Mouse (Mus musculus) embryonic facial prominence, embryonic 10.5 days (tissue): ENCODE measurements around the gene Ang. TPM values are rescaled to one million over a fixed set of nuclear protein-coding genes. Genes with fewer than 3 reads are reported as not detected.

ENCODE experiments used
- DNase-seq: peaks from one replicate; pipeline ENCODE4 v3.0.0-alpha.2; 2017; ENCODE audit warnings: low spot score
- H3K27ac ChIP-seq: fragments of 300-500 bp; sonication (generic); replicated peaks from 2 replicates; pipeline ENCODE4 v1.5.1; 2016; ENCODE audit warnings: mild to moderate bottlenecking
- H3K27me3 ChIP-seq: fragments of 300-500 bp; sonication (generic); replicated peaks from 2 replicates; pipeline ENCODE4 v1.6.1; 2016; ENCODE audit warnings: low read depth, mild to moderate bottlenecking; ENCODE audit not compliant: poor library complexity, severe bottlenecking
- H3K36me3 ChIP-seq: fragments of 300-500 bp; sonication (generic); replicated peaks from 2 replicates; pipeline ENCODE4 v1.6.1; 2016; ENCODE audit warnings: mild to moderate bottlenecking, moderate library complexity
- H3K4me1 ChIP-seq: fragments of 300-500 bp; sonication (generic); 2 replicates; pipeline ENCODE4 v1.6.1; 2016
- H3K4me3 ChIP-seq: fragments of 300-500 bp; sonication (generic); 2 replicates; pipeline ENCODE4 v1.5.1; 2016; ENCODE audit warnings: mild to moderate bottlenecking, moderate library complexity
- H3K9me3 ChIP-seq: fragments of 300-500 bp; sonication (generic); 2 replicates; pipeline ENCODE4 v1.6.1; 2016; ENCODE audit warnings: mild to moderate bottlenecking
- WGBS: fragments of 180-500 bp; shearing (Covaris S2); methylation state at CpG from one replicate; pipeline ENCODE4 v1.1.7; 2016; 5-methylcytosine and 5-hydroxymethylcytosine counted together
- polyA plus RNA-seq: library from polyadenylated mRNA; unstranded; fragments of >200 nt; fragmentation: Nextera tagmentation; extraction: Ambion mirVana; gene quantifications from 2 replicates; pipeline ENCODE4 v1.2.1, GENCODE M21; 2016

Ang gene
- polyA plus RNA-seq, 1 experiment from 2014 or later: 3.5 TPM

DNA sequence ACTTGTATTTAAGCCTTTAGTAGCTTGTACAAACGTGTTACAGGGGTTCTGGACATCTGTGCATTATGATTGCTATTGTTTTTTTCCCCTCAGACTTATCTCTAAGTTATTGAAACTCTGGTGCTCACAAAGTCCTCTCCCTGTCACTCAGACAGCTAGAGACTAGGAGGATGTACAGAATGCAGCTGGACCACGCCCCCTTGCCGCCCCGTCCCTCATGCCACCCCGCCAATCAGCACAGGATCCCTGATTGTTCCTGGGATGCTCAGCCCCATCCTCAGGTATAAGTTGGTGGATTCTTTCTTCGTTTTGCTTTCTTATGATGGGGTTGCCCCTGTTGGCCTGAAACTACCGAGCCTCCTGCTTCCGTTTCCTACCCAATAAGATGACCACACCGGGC is 22.5 kb downstream of the Ang start:
- no peak overlapping the region for H3K4me3 ChIP-seq
- no peak overlapping the region for H3K27ac ChIP-seq
- H3K27me3 ChIP-seq: no peaks in the 10 kb centered on the region
- peak; percentile 25 for DNase-seq
- no peaks in the 10 kb centered on the region for H3K36me3 ChIP-seq
- no peaks in the 10 kb centered on the region; the same call in 1 of the 2 replicates for H3K9me3 ChIP-seq
- H3K4me1 ChIP-seq: peaks cover 9% of the 10 kb centered on the region; the same call in 1 of the 2 replicates
- 29% methylated on average over 9 of the region's 9 CpGs for WGBS

DNA sequence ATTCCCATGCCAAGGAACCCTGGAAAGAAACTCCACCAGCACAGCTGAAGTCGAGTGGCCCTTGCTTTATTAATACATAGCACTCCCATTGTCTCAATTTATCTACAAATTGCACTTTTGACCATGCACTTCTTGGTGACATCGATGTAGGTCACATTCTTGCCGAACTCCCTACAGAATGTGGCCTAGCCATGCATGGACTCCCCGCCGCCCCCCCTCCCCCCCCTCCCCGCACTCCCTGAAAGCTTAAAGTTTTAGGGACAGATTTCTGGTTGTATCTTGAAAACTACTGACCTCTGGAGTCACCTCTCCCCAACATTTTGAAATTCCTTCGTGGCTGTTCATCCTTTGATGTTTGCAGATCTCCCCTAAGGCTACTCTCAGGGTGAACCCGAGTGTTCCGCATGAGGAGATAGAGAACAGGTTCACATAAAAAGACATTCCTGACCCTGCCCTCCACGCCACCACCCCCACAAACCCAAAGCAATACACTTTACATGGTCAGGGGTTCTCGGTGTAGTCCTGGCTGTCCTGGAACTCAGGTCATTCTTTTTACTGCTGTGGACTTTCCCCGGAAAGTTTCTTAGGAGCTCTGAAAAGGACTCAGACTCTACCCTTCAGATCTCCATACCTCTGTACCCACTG is 23.1 kb downstream of the Ang start, which contains the start of gene Eddm3b:
Gene Eddm3b (plus strand): TSS at position 511 of the 645 bp plus-strand sequence.
- no peak within 1 kb of the TSS for H3K4me3 ChIP-seq
- H3K4me1 ChIP-seq: peaks cover 9% of the 10 kb centered on the region; the same call in 1 of the 2 replicates
- H3K27ac ChIP-seq: no peak within 1 kb of the TSS
- DNase-seq: no peak
- no peaks in the 10 kb centered on the region for H3K27me3 ChIP-seq
- H3K9me3 ChIP-seq: no peaks in the 10 kb centered on the region; the same call in 1 of the 2 replicates
- no peaks in the 10 kb centered on the region for H3K36me3 ChIP-seq
- WGBS: 32% methylated on average over 12 of the region's 12 CpGs

DNA sequence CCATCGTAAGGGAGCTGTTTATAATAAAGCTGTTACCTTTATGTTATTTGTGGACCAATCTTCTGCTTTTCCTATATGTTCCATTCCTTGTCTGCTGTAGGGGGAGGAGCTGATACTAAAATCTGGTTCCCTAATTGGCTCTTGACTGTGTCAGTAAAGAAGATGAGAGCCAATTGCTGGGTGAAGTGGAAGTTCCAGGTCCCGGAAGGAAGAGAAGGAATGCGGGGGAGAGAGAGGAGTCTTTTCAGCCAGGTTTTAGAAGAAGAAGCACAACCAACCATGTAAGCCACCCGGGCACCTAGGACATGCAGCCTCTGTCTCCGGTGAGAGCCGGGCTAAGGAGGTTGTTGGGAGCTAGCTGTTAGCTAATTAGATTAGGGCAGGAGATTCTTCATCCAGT is 34.7 kb downstream of the Ang start:
- Histone ChIP-seq H3K27ac (no peak overlapping the region), H3K4me1 (0 out of 2 replicates have a peak, but pooled peaks cover 4% of the 10 kb centered on the region), H3K27me3 (no peaks in the 10 kb centered on the region), H3K4me3 (no peak overlapping the region), H3K36me3 (no peaks in the 10 kb centered on the region), H3K9me3 (no peaks in the 10 kb centered on the region)
- DNase-seq: no peak
- WGBS: 83% methylated on average over 6 of the region's 6 CpGs

DNA sequence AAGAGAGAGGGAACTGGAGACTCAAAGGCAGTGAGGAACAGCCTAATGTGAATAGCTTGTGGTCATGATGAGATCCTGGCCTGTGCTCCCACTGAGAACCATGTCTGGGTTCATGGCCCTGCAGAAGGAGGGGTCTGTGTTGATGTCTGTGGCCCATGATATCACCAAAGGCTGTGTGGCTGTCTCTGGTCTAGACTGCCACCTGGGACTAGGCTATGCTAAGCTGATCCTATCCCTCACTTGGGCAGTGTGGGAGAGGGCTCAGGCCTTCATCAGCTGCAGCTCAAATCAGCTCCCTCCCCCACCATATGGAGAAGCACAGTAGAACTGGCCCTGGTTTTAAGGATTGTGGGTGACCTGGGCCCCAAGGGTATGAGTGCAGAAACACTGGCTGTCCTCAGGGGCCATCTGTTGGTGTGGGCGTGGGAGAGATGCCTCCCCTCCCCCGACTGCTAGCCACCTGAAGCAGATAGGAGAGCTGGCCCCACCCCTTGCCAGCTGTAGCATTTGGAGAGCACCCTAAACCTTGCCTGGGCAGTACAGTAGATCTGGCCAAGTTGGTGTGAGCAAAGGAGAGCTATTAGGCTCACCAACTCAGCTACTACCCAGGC is 36.8 kb downstream of the Ang start:
- 63% methylated on average over 2 of the region's 2 CpGs for WGBS
- DNase-seq: no peak
- Histone ChIP-seq H3K27ac (no peak overlapping the region), H3K27me3 (no peaks in the 10 kb centered on the region), H3K4me3 (no peak overlapping the region), H3K9me3 (no peaks in the 10 kb centered on the region), H3K4me1 (0 out of 2 replicates have a peak, but pooled peaks cover 4% of the 10 kb centered on the region), H3K36me3 (no peaks in the 10 kb centered on the region)

DNA sequence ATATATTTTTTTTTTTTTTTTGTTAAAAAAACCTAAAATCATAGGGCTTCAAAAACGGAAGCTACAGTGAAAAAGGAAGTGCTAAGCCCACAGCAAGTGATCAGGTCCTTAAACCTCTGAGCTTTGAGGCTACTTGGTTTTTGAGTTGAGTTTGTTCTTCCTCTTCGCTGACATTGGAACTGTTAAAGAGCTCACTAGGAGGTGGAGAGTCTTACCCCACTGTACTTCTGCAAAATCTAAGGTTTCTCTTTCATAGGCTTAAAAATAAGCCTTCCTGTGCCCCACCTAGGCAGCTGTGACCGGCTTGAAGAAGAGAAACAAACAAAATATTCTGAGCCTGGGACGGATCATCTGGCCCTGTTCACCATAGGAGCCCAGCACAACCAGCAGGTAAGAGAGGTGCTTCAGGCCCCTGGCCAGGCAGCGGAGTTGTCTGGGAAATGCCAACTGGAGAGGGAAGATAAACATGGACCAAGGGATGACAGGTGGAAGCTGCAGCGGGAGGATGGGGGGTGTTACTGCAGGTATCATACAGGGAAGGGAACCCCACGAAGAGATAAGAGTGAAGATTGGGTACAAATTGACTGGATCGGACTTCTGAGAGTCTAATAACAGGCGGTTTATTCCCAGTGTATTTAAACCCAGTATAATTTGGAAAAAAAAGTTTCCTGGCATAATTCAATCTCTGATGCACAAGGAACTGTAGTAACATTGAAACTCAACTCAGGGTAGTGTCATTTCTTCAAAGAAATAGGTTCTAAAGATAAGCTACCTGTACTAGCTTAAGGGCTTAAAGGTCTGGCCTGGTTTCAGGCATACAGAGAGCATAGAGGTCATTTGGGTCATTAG is 38.0 kb downstream of the Ang start:
- Histone ChIP-seq H3K4me3 (no peak overlapping the region), H3K36me3 (no peaks in the 10 kb centered on the region), H3K27me3 (no peaks in the 10 kb centered on the region), H3K27ac (no peak overlapping the region), H3K9me3 (no peaks in the 10 kb centered on the region), H3K4me1 (0 out of 2 replicates have a peak, but pooled peaks cover 4% of the 10 kb centered on the region)
- 82% methylated on average over 9 of the region's 9 CpGs for WGBS
- no peak for DNase-seq

DNA sequence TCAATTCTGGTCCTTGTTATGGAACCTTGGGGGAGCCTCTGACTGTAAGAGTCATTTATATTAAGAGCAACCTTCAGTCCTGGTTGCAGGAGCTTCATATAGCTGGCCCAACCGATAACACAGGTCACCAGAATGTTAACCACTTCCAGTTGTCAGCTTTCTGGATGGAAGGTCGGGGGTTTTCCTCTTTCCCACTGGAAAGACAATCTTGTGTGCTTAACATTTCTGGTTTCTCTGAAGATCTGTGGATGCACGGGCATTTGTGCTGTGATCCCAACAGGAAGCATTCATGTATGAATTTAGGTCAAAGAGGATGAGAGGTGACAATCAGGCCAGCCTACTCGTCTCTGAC is 38.6 kb downstream of the Ang start:
- Histone ChIP-seq H3K27me3 (no peaks in the 10 kb centered on the region), H3K4me3 (no peak overlapping the region), H3K4me1 (0 out of 2 replicates have a peak, but pooled peaks cover 4% of the 10 kb centered on the region), H3K27ac (no peak overlapping the region), H3K36me3 (no peaks in the 10 kb centered on the region), H3K9me3 (no peaks in the 10 kb centered on the region)
- 70% methylated on average over 4 of the region's 4 CpGs for WGBS
- no peak for DNase-seq

DNA sequence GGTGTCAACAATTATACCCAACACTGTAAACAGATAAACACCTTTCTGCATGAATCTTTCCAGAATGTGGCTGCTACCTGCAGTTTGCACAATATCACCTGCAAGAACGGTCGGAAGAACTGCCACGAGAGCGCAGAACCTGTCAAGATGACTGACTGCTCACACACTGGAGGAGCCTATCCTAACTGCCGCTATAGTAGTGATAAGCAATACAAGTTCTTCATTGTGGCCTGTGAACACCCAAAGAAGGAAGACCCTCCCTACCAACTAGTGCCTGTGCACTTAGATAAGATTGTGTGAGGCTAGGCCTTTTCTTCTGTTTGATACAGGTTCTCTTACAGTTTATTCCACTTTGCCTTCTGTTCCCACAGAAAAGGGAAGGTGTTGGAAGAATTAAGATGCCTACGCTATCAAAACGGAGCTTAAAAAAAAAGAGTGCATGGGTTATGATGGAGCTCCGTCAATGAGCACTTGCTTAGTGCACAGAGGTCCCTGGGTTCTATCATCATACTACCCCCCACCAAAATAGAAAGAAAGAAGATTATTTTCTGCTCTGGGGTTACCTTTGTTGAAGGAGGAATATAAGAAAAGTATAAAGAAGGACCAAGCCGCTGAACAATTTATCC is 39.5 kb downstream of the Ang start:
- no peak overlapping the region for H3K4me3 ChIP-seq
- 0 out of 2 replicates have a peak, but pooled peaks cover 4% of the 10 kb centered on the region for H3K4me1 ChIP-seq
- WGBS: 93% methylated on average over 9 of the region's 9 CpGs
- no peak for DNase-seq
- H3K27ac ChIP-seq: no peak overlapping the region
- H3K27me3 ChIP-seq: no peaks in the 10 kb centered on the region
- no peaks in the 10 kb centered on the region for H3K36me3 ChIP-seq
- H3K9me3 ChIP-seq: no peaks in the 10 kb centered on the region

DNA sequence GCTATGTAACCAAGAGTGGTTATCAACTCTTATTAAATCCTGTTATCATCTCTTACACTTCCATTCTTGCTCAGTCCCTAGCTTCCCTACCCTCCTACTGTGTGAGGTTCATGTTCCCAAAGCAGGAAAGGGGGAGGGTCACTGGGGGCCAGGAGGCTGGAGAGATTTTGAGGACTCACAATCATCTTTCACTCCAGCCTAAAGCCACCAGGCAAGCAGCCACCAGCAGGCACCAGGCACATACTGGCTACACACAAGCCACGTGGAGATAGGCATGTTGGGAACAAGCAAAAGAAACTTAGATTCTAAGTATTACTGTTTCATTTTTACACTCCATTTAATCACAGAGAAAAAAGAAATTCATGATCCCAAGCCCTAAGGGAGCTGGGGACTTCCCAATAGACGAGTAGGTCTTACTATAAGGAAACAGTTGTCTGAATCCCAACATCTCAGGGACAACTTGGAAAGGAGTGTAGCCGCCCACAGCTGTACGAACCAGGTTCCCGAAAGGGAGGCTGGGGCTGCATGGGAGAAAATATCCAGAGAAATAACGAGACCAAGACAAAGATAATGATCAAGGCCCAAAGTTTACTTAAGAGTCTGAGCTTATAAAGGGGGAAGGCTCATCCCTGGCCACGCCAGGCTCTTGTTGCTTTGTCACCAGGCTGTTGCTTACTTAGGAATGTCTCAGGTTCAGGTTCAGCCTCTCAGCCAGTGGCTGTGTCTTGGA is 40.3 kb downstream of the Ang start:
- Histone ChIP-seq H3K27ac (no peak overlapping the region), H3K4me1 (0 out of 2 replicates have a peak, but pooled peaks cover 4% of the 10 kb centered on the region), H3K9me3 (no peaks in the 10 kb centered on the region), H3K27me3 (no peaks in the 10 kb centered on the region), H3K36me3 (no peaks in the 10 kb centered on the region), H3K4me3 (no peak overlapping the region)
- WGBS: 79% methylated on average over 7 of the region's 7 CpGs
- DNase-seq: no peak

DNA sequence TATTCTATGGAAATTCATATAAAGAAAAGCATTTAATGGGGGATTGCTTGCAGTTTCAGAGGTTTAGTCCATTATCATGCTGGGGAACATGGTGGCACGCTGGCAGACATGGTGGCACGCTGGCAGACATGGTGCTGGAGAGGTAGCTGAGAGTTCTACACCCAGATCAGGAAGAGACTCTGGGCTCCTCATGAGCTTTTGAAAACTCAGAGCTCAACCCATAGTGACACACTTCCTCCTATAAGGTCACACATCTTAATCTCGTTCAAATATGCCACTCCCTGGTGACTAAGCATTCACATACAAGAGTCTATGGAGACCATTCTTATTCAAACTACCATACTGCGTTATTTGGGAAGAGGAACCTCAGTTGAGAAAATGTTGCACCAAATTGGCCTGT is 41.4 kb downstream of the Ang start:
- Histone ChIP-seq H3K27ac (no peak overlapping the region), H3K4me1 (0 out of 2 replicates have a peak, but pooled peaks cover 4% of the 10 kb centered on the region), H3K36me3 (no peaks in the 10 kb centered on the region), H3K9me3 (no peaks in the 10 kb centered on the region), H3K27me3 (no peaks in the 10 kb centered on the region), H3K4me3 (no peak overlapping the region)
- DNase-seq: no peak
- whole genome bisulfite sequencing: 90% methylated on average over 4 of the region's 4 CpGs

DNA sequence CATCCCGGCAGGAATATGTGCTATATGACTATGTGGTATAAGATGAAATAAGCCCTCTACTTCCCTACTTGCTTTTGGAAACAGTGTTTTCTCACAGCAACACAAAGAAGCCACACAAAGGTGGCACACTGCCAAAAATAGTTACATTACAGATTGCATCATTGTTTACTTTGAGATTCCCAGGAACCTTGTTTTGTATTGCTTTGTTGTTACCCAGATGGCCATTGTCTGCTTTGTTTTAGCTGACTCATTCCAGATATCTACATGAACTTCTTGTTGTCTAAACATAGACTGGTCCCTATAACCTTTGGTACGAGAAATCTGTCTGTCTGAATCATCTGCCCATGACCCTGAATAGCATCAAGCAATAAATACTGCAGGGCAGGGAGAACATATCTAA is 49.4 kb downstream of the Ang start:
- H3K27ac ChIP-seq: no peak overlapping the region
- WGBS: 86% methylated on average over 2 of the region's 2 CpGs
- H3K4me3 ChIP-seq: no peak overlapping the region
- H3K4me1 ChIP-seq: no peaks in the 10 kb centered on the region
- DNase-seq: no peak
- no peaks in the 10 kb centered on the region for H3K27me3 ChIP-seq
- no peaks in the 10 kb centered on the region for H3K9me3 ChIP-seq
- H3K36me3 ChIP-seq: no peaks in the 10 kb centered on the region

DNA sequence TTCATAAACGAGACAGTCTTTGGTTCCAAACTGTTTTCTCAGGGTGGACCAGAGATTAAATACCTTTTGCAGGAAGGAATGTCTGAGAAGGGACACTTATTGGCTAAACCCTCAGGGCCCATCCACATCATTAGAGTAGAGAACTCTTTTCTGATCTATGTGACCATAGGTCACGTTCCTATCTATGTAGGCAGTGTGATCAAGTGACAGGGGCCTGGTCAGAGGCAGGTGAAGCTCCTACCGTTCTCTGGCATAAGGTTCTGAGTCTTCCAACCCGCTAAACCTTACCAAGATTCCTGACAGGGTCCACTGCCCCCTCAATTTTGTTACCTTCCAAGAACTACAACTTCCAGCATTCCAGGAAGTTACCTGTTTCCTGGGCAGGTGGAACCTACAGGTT is 51.2 kb downstream of the Ang start:
- H3K27ac ChIP-seq: no peak overlapping the region
- no peak overlapping the region for H3K4me3 ChIP-seq
- no peak for DNase-seq
- 87% methylated on average over 4 of the region's 4 CpGs for WGBS
- H3K36me3 ChIP-seq: no peaks in the 10 kb centered on the region
- H3K9me3 ChIP-seq: no peaks in the 10 kb centered on the region
- H3K4me1 ChIP-seq: peaks cover 3% of the 10 kb centered on the region; the same call in 1 of the 2 replicates
- H3K27me3 ChIP-seq: no peaks in the 10 kb centered on the region

DNA sequence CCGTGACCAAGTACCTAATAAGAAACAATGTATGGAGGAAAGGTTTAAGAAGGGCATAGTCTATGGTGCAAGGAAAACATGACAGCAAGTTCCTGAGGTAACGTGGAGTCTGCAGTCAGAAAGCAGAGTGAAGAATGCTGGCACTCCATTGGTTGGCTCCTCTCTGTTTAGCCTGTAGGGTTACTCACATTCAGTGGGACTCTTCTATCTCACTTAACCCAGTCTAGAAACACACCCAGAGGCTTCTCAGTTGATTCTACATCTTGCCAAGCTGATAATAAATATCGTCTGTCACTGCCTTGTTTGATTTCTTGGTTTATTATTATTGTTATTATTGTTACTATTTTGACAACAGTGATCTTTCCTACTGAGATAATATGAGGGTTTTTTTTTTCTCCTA is 51.6 kb downstream of the Ang start:
- H3K27me3 ChIP-seq: no peaks in the 10 kb centered on the region
- H3K9me3 ChIP-seq: no peaks in the 10 kb centered on the region
- H3K27ac ChIP-seq: no peak overlapping the region
- no peak overlapping the region for H3K4me3 ChIP-seq
- peaks cover 3% of the 10 kb centered on the region; the same call in 1 of the 2 replicates for H3K4me1 ChIP-seq
- WGBS: 82% methylated on average over 3 of the region's 3 CpGs
- no peaks in the 10 kb centered on the region for H3K36me3 ChIP-seq
- no peak for DNase-seq
